Mouse (Mus musculus) embryo, embryonic 9.5 days (tissue): ENCODE measurements around the gene Fggy.

Source experiments
- DNase-seq: peaks from one replicate; pipeline ENCODE4 v3.0.0-alpha.2; 2017; ENCODE audit errors: extremely low spot score

The Fggy gene

DNA sequence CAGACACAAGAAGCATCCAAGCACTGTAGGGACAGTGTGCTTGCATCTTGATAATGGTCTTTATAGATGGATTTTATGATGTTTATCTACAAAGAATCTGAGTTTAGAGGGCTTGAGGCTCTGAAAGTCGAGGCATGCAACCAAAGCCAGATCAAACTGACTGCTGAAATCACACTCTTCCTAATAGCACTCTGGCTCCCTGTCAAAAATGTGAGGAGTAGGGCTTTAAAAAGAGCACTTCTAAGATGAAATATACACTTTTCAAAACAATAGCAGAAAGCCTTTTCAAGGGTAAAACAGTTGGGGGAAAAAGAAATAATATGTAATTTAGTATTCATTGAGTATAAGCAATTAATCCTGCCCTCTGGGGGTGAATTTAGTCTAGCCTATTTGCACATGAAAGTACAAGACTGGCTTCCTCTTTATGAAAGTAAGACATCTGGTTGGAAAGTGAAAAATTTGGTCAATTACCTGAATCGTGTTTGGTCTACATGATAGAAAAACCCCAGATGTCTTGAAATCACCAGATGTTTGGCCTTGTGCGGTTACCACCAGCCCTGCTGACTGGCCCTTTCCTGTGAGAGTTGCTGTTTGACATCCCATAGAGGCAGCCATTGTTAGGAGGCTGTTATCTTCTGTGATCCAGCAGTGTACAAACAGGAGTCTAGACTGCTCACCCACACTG lies 172.0 kb downstream of the Fggy start:
- no peak for DNase-seq

GRCm38 (mm10) chr4:95731110-95731509 lies 173.8 kb downstream of the Fggy start:
- DNase-seq: no peak

DNA sequence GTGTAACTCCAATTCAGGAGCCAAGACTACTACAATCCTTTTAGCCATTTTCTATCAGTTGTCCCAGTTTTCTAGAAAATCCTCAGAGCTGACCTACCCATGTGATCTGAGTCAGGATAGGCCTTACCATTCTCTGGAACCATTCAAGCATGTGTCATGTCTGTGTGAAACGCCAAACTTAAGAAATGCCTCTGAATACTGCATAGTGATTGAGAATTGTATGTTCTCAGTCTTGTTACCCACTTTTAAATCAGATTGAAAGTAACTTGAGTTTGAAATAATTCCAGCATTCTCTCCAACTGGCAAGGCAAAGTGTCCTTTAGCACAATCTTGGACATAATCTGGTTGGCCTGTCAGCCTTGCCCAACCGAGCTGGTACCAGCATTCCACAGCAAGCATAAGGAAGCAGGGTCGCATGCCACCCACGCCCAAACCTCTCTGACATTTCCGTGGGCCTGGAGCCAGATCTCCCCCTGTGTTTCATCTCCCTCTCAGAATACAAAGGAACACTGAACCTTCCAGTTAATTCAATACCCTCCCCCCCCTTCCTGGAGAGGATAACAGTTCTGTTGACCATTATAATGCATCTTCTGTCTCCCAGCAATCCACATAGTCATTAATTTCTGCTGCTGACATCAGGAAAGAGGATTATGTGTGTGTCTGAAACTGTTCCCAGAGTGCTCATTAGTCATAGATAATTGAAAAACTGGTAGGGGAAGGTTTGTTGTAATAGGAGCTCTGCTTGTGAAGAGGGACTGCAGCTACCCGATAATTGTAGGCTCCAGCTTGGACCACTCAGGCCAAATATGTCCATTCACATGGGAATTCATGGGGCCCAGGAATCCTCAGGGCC lies 176.3 kb downstream of the Fggy start:
- peak; percentile 46 for DNase-seq

GRCm38 (mm10) chr4:95735967-95736366 lies 178.7 kb downstream of the Fggy start:
- DNase-seq: no peak

DNA sequence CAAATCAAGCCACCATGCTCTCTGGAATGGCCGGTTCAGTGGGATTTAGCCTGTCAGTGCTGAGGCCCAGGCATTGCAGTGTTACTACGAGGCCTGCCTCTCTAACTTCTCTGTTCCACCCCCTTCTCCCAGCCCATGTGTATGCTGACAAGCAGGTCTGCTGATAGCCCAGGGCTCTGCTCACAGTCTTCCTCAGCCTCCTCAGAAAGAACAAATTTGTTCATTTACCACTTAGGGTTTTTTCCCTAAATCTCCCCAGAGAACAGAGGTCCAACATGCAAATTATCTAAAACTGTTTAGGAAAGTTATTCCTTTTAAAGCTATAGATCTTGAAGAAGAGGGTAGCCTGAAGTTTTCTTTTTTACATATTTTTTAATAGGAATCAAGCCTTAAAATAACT lies 179.4 kb downstream of the Fggy start:
- DNase-seq: no peak

DNA sequence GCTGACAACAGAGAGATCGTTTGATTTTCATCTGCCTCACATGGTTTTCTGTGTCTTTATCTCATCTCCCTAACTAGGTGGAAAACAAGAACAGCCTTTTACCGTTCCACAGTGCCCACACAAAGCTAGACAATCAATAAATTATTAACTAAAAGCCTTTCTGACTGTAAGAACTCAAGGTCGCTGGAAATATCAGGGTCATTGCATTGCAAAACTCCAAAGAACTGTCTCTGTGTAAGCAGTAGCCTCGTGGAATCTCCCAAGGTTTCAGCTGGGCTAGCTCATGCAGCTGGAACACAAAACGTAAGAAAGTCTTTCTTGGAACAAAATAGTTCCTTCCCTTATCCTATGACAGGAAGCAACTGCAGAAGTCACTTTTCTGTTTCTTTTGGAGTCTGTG lies 180.9 kb downstream of the Fggy start:
- no peak for DNase-seq

DNA sequence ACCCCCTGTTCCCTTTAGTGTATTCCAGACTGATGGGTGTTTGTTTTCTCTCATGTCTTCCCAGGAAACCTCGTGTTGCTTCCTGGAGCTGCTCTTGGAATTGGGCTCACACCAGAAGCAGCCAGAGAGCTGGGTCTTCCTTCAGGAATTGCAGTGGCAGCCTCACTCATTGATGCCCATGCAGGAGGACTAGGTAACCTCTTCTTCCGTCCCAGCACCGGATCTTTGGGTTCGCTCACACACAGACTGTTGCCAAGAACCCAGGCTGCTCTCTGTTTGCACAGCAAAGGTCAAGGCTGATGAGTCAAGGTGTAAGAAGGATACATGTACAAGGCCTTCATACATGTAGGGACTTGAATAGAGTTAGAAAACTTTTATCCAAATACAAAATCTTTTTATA lies 181.4 kb downstream of the Fggy start:
- DNase-seq: no peak

- DNase-seq: no peak
Observed at GRCm38 (mm10) chr4:95741115-95741734, 183.9 kb downstream of the Fggy start.

GRCm38 (mm10) chr4:95742986-95743385 lies 185.7 kb downstream of the Fggy start:
- DNase-seq: no peak

DNA sequence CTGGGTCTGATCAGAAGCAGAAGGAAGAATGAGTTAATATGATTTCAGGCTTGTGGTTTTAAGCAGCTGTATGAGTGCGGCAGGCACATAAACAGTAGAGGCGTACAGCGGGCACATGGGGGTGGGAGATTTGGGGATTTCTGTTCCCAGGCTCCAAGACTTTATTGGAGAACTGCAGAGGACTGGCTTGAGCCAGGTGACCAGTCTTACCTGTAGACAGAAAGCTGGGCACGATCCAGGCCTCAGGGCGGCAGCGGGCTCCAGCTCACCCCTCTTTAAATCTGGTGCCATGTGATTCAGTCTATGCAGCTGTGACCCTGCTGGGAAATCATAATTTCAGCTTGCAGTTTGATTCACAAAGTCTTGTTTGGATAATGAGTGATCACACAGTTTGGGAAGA lies 189.6 kb downstream of the Fggy start:
- no peak for DNase-seq

- DNase-seq: no peak
Observed at GRCm38 (mm10) chr4:95747415-95748202, 190.3 kb downstream of the Fggy start.

- no peak for DNase-seq
Observed at GRCm38 (mm10) chr4:95750186-95750585, 192.9 kb downstream of the Fggy start.

GRCm38 (mm10) chr4:95752538-95753188 lies 195.4 kb downstream of the Fggy start:
- no peak for DNase-seq

DNA sequence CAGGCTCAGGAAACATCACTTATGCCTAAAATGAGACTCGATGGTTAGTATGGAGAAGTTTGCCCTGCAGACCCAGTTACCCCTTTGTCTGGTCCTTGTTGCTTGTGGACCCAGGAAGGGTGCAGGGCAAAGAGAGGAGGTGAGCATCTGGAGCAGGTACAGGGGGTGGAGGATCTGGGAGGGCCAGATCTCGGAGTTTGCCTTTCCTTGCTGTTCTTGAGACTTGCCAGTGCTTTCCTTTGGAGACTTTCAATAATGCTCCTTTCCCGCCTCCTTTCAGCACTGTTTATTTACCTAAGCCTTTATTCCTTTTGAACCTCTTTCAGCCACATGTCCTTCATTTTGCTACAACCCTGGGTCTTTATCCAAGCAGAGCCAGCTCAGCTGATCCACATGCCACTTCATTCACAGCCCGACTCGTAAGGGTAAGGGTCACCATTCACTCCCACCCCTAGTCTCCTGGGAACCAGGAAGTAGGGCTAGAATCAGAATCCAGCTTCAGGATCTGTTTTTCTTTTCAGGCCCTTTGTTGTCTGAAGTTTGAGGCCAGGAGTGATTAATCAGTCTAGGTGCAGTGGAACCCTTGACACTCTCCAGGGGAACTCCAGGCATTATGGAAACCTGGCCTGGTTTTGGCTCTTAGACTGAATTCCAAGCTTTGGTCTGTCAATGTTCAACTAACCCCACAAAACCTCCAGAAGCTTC lies 201.9 kb downstream of the Fggy start:
- peak; percentile 51 for DNase-seq

DNA sequence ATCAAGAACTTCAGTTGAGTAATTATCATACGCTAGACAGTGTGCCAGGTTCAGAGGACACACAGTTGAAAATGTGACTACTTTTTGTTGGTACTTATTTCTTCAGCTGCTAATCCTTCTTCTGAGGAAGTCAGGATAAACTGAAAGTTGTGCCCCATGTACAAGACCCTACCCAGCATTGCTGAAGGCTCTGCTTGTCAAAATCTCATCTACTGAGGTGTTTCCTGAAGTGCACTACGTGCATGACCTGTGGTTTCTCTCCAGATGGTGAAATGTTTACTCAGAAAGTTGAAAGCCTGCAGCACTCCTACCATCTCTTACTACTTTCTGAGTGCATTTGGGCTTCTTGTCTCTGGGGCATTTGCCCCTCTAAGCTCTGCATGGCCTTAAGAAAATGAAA lies 208.1 kb downstream of the Fggy start:
- DNase-seq: no peak

DNA sequence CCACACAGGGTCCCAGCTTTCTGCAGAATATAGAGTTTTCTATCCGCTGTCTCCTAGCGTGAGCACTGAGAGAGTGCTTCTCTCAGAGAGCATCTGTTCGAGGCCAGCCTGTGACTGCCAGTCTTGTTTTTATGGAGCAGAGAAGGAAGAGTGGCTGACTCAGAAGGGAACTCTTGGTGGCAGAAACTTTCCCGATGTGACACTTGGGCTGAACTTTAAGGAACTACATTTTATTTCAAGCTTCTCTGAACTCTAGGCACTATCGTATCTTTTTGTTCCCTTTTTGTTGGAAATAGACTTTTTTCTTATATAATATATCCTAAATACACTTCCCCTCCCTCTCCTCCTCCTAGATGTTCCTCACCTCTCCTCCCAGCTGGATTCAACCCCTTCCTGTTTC lies 213.2 kb downstream of the Fggy start:
- no peak for DNase-seq

DNA sequence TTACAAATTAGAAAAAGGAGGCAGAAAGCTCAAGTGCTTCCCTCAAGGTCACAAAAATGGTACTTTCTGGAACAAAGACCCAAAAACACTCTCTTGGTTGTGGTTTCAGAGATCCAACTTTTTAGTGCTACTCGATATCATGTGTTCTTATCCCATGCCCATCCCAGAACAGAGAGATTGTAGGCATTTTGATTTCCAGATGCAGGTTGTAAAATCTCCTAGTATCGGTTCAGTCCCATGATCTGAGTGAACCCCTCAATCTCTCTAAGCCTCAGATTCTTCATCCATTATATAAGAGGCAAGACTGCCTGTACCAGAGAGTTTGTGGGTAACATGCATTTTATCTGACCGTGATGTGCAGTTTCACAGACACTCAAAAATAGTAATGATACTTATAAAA lies 214.2 kb downstream of the Fggy start:
- no peak for DNase-seq

GRCm38 (mm10) chr4:95771945-95772344 lies 214.6 kb downstream of the Fggy start:
- peak; percentile 31 for DNase-seq

- DNase-seq: peak; percentile 77
Observed at GRCm38 (mm10) chr4:95772663-95773062, 215.4 kb downstream of the Fggy start.

DNA sequence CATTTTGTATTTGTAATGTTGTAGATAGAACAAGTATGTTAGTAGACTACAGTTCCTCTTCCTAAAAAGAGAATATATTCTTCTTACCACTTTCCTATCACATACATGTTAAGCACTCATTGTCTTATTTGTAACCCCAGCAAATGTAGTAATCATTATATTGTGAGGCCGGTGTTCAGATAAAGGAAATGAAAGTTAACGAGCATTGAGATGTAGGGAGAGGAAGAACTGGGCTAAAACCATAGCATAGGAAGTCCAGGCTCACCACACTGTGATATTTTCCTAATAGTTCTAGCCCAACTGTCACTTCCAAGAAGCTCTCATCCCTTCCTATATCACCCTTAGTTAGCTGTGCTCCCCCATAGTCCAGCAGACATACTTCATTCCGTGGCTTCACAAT lies 218.3 kb downstream of the Fggy start:
- DNase-seq: no peak

DNA sequence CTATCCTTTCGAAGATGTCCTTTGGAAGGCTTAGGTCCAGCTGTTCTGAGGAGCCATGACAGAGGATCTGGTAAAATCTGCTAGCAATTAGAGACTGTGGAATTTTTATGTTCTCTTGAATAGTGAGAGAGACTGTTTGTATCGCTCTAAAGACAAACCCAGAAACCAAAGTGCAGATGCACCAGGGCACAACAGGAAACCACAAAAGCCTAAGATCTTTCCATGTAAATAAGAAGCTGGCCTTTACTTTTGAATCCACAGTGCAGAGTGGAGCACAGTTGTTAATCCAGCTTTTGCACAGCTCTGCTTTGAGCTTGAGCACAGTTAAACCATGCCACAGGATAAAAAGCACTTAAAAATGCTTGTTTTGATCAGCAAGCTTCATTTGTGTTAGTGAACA lies 220.5 kb downstream of the Fggy start:
- DNase-seq: no peak
